Mouse (Mus musculus): ENCODE data around the gene Pcca. TPM values are rescaled to one million over a fixed set of nuclear protein-coding genes. Genes with fewer than 3 reads are reported as not detected.
A peak's percentile ranks its signal among the peaks of the same experiment; 100 is the strongest.
"Not testable (repeated sequence)": the region's sequence is repeated elsewhere in the genome, so short reads cannot be mapped to it uniquely, and the experiment has no call there.

Pcca gene
- polyA plus RNA-seq, 1 experiment from 2014 or later, result 31.6 TPM

DNA sequence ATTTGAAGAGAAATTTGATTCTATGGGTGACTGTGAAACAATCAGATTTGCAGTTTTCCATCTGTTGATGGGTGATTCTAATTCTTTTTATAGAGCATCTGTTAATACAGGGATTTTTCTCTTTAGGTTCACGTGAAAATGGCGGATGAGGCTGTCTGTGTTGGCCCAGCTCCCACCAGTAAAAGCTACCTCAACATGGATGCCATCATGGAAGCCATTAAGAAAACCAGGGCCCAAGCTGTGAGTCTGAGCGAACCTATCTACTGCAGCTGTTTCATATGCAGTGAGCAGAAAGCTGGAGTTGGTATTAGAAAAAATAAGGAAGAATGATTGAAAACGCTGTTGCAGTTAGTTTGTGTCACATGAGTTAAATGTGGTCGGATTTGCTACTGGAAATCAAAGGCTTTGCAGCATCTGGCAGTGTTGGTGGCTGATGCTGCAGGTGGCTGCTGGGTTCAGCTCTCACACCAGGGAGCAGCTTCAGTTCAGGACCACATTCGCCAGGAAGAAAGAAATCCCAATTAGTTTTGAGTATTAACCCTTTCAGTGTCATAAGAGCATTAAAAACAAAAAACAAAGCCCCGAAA is 48.5 kb downstream of the Pcca start:
- no peaks in the 10 kb centered on the region for H3K36me3 ChIP-seq (ENCODE audit: control insufficient read depth, insufficient read depth, low read length)
- H3K9me3 ChIP-seq (ENCODE audit: control insufficient read depth, low read length), result no peaks in the 10 kb centered on the region
- no peaks in the 10 kb centered on the region for H3K4me1 ChIP-seq (replicated peaks; ENCODE audit: control insufficient read depth, insufficient read depth, low read length)
- H3K9ac ChIP-seq (ENCODE audit: low read depth, low read length), result no peak overlapping the region
- H3K4me2 ChIP-seq (replicated peaks; ENCODE audit: low read depth, low read length), result no peak overlapping the region
- H3K27ac ChIP-seq (ENCODE audit: low read depth, low read length), result no peak overlapping the region
- 59% methylated on average over 7 of the region's 7 CpGs for WGBS
- H3K4me3 ChIP-seq (ENCODE audit: low read depth, low read length), result no peak overlapping the region
- H3K27me3 ChIP-seq (ENCODE audit: control insufficient read depth, insufficient read depth, low read length), result no peaks in the 10 kb centered on the region
- ATAC-seq (ENCODE audit: low FRiP score) (no peak), DNase-seq (ENCODE audit: low spot score) (no peak)

DNA sequence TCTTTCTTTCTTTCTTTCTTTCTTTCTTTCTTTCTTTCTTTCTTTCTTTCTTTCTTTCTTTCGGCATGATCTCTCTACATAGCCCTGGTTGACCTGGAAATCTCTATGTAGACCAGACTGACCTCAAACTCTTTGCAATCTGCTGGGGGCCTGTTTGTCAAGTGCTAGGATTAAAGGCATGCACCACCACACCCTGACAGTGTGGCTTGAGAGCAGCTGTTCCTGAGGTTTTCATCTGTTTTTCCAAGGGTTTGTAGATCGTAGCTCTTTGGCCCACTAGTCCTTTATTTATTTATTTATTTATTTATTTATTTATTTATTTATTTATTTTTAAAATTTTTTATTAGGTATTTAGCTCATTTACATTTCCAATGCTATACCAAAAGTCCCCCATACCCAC is 50.0 kb downstream of the Pcca start:
- H3K4me1 ChIP-seq (replicated peaks; ENCODE audit: control insufficient read depth, insufficient read depth, low read length); H3K9me3 ChIP-seq (ENCODE audit: control insufficient read depth, low read length); H3K36me3 ChIP-seq (ENCODE audit: control insufficient read depth, insufficient read depth, low read length); H3K4me2 ChIP-seq (replicated peaks; ENCODE audit: low read depth, low read length); H3K27me3 ChIP-seq (ENCODE audit: control insufficient read depth, insufficient read depth, low read length); ATAC-seq (ENCODE audit: low FRiP score); DNase-seq (ENCODE audit: low spot score); H3K4me3 ChIP-seq (ENCODE audit: low read depth, low read length); H3K27ac ChIP-seq (ENCODE audit: low read depth, low read length); H3K9ac ChIP-seq (ENCODE audit: low read depth, low read length): not testable (repeated sequence)
- WGBS, result 71% methylated on average over 2 of the region's 2 CpGs

DNA sequence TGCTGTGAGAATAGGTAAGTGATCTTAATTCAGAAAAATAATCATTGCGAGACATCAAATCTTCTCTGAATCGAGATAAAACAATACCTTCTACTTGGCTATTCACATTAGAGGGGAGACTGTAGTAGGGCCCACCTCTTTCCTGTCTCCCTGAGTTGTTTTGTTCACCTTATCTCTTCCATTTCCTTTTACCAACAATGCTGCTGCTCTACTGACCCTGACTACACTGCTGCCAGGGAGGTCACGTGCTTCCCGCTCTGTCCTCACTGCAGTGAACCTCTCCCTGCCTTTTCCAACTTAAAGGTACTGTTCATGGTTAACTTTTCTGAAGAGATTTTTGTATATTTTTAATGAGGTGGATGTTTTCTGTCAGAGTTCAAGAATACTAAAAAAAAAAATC is 52.8 kb downstream of the Pcca start:
- Histone ChIP-seq H3K36me3 (ENCODE audit: control insufficient read depth, insufficient read depth, low read length) (no peaks in the 10 kb centered on the region), H3K9ac (ENCODE audit: low read depth, low read length) (no peak overlapping the region), H3K9me3 (ENCODE audit: control insufficient read depth, low read length) (no peaks in the 10 kb centered on the region), H3K27ac (ENCODE audit: low read depth, low read length) (no peak overlapping the region), H3K4me1 (replicated peaks; ENCODE audit: control insufficient read depth, insufficient read depth, low read length) (no peaks in the 10 kb centered on the region), H3K27me3 (ENCODE audit: control insufficient read depth, insufficient read depth, low read length) (no peaks in the 10 kb centered on the region), H3K4me2 (replicated peaks; ENCODE audit: low read depth, low read length) (no peak overlapping the region), H3K4me3 (ENCODE audit: low read depth, low read length) (no peak overlapping the region)
- 84% methylated on average over 4 of the region's 4 CpGs for WGBS
- no peak for ATAC-seq (ENCODE audit: low FRiP score)
- no peak for DNase-seq (ENCODE audit: low spot score)

GRCm38 (mm10) chr14:122597534-122597933 is 63.4 kb downstream of the Pcca start:
- H3K27me3 ChIP-seq (ENCODE audit: control insufficient read depth, insufficient read depth, low read length), result no peaks in the 10 kb centered on the region
- H3K27ac ChIP-seq (ENCODE audit: low read depth, low read length), result no peak overlapping the region
- no peak overlapping the region for H3K4me3 ChIP-seq (ENCODE audit: low read depth, low read length)
- H3K4me2 ChIP-seq (replicated peaks; ENCODE audit: low read depth, low read length), result no peak overlapping the region
- no peak for ATAC-seq (ENCODE audit: low FRiP score)
- no peaks in the 10 kb centered on the region for H3K4me1 ChIP-seq (replicated peaks; ENCODE audit: control insufficient read depth, insufficient read depth, low read length)
- 86% methylated on average over 5 of the region's 5 CpGs for WGBS
- H3K9ac ChIP-seq (ENCODE audit: low read depth, low read length), result no peak overlapping the region
- H3K9me3 ChIP-seq (ENCODE audit: control insufficient read depth, low read length), result no peaks in the 10 kb centered on the region
- no peaks in the 10 kb centered on the region for H3K36me3 ChIP-seq (ENCODE audit: control insufficient read depth, insufficient read depth, low read length)
- no peak for DNase-seq (ENCODE audit: low spot score)

- DNase-seq (ENCODE audit: low spot score) (no peak), ATAC-seq (ENCODE audit: low FRiP score) (no peak)
- Histone ChIP-seq H3K9ac (ENCODE audit: low read depth, low read length) (no peak overlapping the region), H3K4me1 (replicated peaks; ENCODE audit: control insufficient read depth, insufficient read depth, low read length) (no peaks in the 10 kb centered on the region), H3K4me3 (ENCODE audit: low read depth, low read length) (no peak overlapping the region), H3K4me2 (replicated peaks; ENCODE audit: low read depth, low read length) (no peak overlapping the region), H3K9me3 (ENCODE audit: control insufficient read depth, low read length) (no peaks in the 10 kb centered on the region), H3K27ac (ENCODE audit: low read depth, low read length) (no peak overlapping the region), H3K27me3 (ENCODE audit: control insufficient read depth, insufficient read depth, low read length) (no peaks in the 10 kb centered on the region), H3K36me3 (ENCODE audit: control insufficient read depth, insufficient read depth, low read length) (no peaks in the 10 kb centered on the region)
- 90% methylated on average over 2 of the region's 2 CpGs for WGBS
Observed at GRCm38 (mm10) chr14:122598802-122599201, 64.7 kb downstream of the Pcca start.

- DNase-seq (ENCODE audit: low spot score) (no peak), ATAC-seq (ENCODE audit: low FRiP score) (no peak)
- H3K4me3 ChIP-seq (ENCODE audit: low read depth, low read length), result no peak overlapping the region
- no peaks in the 10 kb centered on the region for H3K4me1 ChIP-seq (replicated peaks; ENCODE audit: control insufficient read depth, insufficient read depth, low read length)
- no peak overlapping the region for H3K27ac ChIP-seq (ENCODE audit: low read depth, low read length)
- H3K9me3 ChIP-seq (ENCODE audit: control insufficient read depth, low read length), result no peaks in the 10 kb centered on the region
- no peaks in the 10 kb centered on the region for H3K27me3 ChIP-seq (ENCODE audit: control insufficient read depth, insufficient read depth, low read length)
- no peaks in the 10 kb centered on the region for H3K36me3 ChIP-seq (ENCODE audit: control insufficient read depth, insufficient read depth, low read length)
- WGBS, result 78% methylated on average over 9 of the region's 9 CpGs
- H3K9ac ChIP-seq (ENCODE audit: low read depth, low read length), result no peak overlapping the region
- H3K4me2 ChIP-seq (replicated peaks; ENCODE audit: low read depth, low read length), result no peak overlapping the region
Observed at GRCm38 (mm10) chr14:122599839-122600238, 65.7 kb downstream of the Pcca start.

- Histone ChIP-seq H3K36me3 (ENCODE audit: control insufficient read depth, insufficient read depth, low read length) (no peaks in the 10 kb centered on the region), H3K27ac (ENCODE audit: low read depth, low read length) (no peak overlapping the region), H3K9ac (ENCODE audit: low read depth, low read length) (no peak overlapping the region), H3K4me1 (replicated peaks; ENCODE audit: control insufficient read depth, insufficient read depth, low read length) (no peaks in the 10 kb centered on the region), H3K27me3 (ENCODE audit: control insufficient read depth, insufficient read depth, low read length) (no peaks in the 10 kb centered on the region), H3K4me2 (replicated peaks; ENCODE audit: low read depth, low read length) (no peak overlapping the region), H3K4me3 (ENCODE audit: low read depth, low read length) (no peak overlapping the region), H3K9me3 (ENCODE audit: control insufficient read depth, low read length) (no peaks in the 10 kb centered on the region)
- DNase-seq (ENCODE audit: low spot score) (no peak), ATAC-seq (ENCODE audit: low FRiP score) (no peak)
- WGBS, result 80% methylated on average over 2 of the region's 2 CpGs
Observed at GRCm38 (mm10) chr14:122602701-122603100, 68.6 kb downstream of the Pcca start.

DNA sequence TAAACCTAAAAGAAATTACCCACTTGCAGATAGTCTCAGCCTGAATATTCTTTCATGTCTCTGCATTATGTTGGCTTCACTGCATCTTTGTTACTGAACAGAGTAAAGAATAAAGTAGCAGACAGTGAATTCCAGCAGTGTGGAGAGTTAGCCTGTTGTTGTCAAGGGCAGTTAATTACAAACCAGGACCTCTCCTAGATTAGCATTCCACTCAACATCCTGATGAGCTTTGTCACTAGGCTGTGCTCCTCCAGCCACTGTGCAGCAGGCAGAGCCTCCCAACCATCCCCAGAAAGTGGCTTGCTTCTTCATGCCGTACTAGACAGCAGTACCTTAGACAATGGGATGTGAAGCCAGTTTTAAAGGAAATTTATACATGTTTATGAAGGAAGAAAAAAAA is 72.4 kb downstream of the Pcca start:
- no peak overlapping the region for H3K4me2 ChIP-seq (replicated peaks; ENCODE audit: low read depth, low read length)

GRCm38 (mm10) chr14:122607456-122607855 is 73.3 kb downstream of the Pcca start:
- DNase-seq (ENCODE audit: low spot score) (no peak), ATAC-seq (ENCODE audit: low FRiP score) (no peak)
- Histone ChIP-seq H3K27ac (ENCODE audit: low read depth, low read length) (no peak overlapping the region), H3K9me3 (ENCODE audit: control insufficient read depth, low read length) (no peaks in the 10 kb centered on the region), H3K36me3 (ENCODE audit: control insufficient read depth, insufficient read depth, low read length) (no peaks in the 10 kb centered on the region), H3K27me3 (ENCODE audit: control insufficient read depth, insufficient read depth, low read length) (no peaks in the 10 kb centered on the region), H3K4me1 (replicated peaks; ENCODE audit: control insufficient read depth, insufficient read depth, low read length) (no peaks in the 10 kb centered on the region), H3K4me3 (ENCODE audit: low read depth, low read length) (no peak overlapping the region), H3K9ac (ENCODE audit: low read depth, low read length) (no peak overlapping the region), H3K4me2 (replicated peaks; ENCODE audit: low read depth, low read length) (no peak overlapping the region)
- 68% methylated on average over 4 of the region's 4 CpGs for WGBS

More for the DNA sequence above, 72.4 kb downstream of the Pcca start:
- H3K9ac ChIP-seq (ENCODE audit: low read depth, low read length), result no peak overlapping the region
- no peak overlapping the region for H3K4me3 ChIP-seq (ENCODE audit: low read depth, low read length)
- H3K9me3 ChIP-seq (ENCODE audit: control insufficient read depth, low read length), result no peaks in the 10 kb centered on the region
- DNase-seq (ENCODE audit: low spot score), result peak; percentile 6
- no peaks in the 10 kb centered on the region for H3K27me3 ChIP-seq (ENCODE audit: control insufficient read depth, insufficient read depth, low read length)
- WGBS, result 81% methylated on average over 1 of the region's 1 CpGs
- peak; percentile 70 for ATAC-seq (ENCODE audit: low FRiP score)
- H3K4me1 ChIP-seq (replicated peaks; ENCODE audit: control insufficient read depth, insufficient read depth, low read length), result no peaks in the 10 kb centered on the region
- H3K27ac ChIP-seq (ENCODE audit: low read depth, low read length), result no peak overlapping the region
- H3K36me3 ChIP-seq (ENCODE audit: control insufficient read depth, insufficient read depth, low read length), result no peaks in the 10 kb centered on the region
